Mouse (Mus musculus) thymus, adult 2 months (tissue): ENCODE results near the gene Arhgap22.

ENCODE experiments used
- CTCF ChIP-seq: fragments of 200-500 bp; IDR thresholded peaks from 2 replicates; pipeline ENCODE4 v1.5.1; 2012; ENCODE audit warnings: mild to moderate bottlenecking, control low read depth, low read length, moderate library complexity, borderline replicate concordance; ENCODE audit not compliant: control insufficient read depth, poor library complexity, insufficient read depth; ENCODE audit errors: extremely low read depth
- POLR2A ChIP-seq: fragments of 200-500 bp; IDR thresholded peaks from 2 replicates; pipeline ENCODE4 v1.6.1; 2012; ENCODE audit warnings: mild to moderate bottlenecking, low read length, control low read depth, moderate library complexity; ENCODE audit not compliant: control insufficient read depth, poor library complexity, insufficient read depth; ENCODE audit errors: extremely low read depth

- TF ChIP-seq POLR2A (no peak), CTCF (no peak)
Measured at GRCm38 (mm10) chr14:33244519-33244918, 30.7 kb downstream of the Arhgap22 start.
